Mouse (Mus musculus): ENCODE data around the gene Ptprh.

- TF ChIP-seq CTCF (IDR thresholded peaks at IDR 0.05; ENCODE audit: control insufficient read depth, insufficient read depth, low read length) (peak; percentile 51), POLR2A (IDR thresholded peaks at IDR 0.05; ENCODE audit: borderline replicate concordance, control insufficient read depth, low read depth, low read length) (no peak)
These were observed 19.8 kb upstream of the Ptprh start for GRCm38 (mm10) chr7:4623544-4624189.

All from bone marrow, adult 2 months (tissue).